Mouse (Mus musculus): ENCODE measurements around the gene Slc16a11.

The Slc16a11 gene

GRCm38 (mm10) chr11:70201691-70202090, 10.9 kb upstream of the Slc16a11 start:
- DNase-seq, result peak; percentile 80

GRCm38 (mm10) chr11:70206801-70207200, 5.8 kb upstream of the Slc16a11 start:
- DNase-seq, result no peak

- DNase-seq, result no peak
These were observed 5.3 kb upstream of the Slc16a11 start for GRCm38 (mm10) chr11:70207283-70207682.

GRCm38 (mm10) chr11:70208778-70209388, 3.7 kb upstream of the Slc16a11 start:
- DNase-seq, result no peak

- no peak for DNase-seq
These were observed 1.9 kb upstream of the Slc16a11 start for GRCm38 (mm10) chr11:70210681-70211080.

GRCm38 (mm10) chr11:70211972-70212371, 580 bp upstream of the Slc16a11 start:
- DNase-seq, result no peak

- DNase-seq, result peak; percentile 74
These were observed 344 bp downstream of the Slc16a11 start for GRCm38 (mm10) chr11:70212896-70213295.

- no peak for DNase-seq
These were observed 1.2 kb downstream of the Slc16a11 start for GRCm38 (mm10) chr11:70213736-70214135.

GRCm38 (mm10) chr11:70214191-70214855, 1.8 kb downstream of the Slc16a11 start:
- peak; percentile 30 for DNase-seq

- DNase-seq, result no peak
These were observed 2.3 kb downstream of the Slc16a11 start for GRCm38 (mm10) chr11:70214856-70215209.

GRCm38 (mm10) chr11:70215301-70215700, 2.7 kb downstream of the Slc16a11 start:
- no peak for DNase-seq

- DNase-seq, result no peak
These were observed 3.6 kb downstream of the Slc16a11 start for GRCm38 (mm10) chr11:70216103-70216502.

GRCm38 (mm10) chr11:70218039-70218438, 5.5 kb downstream of the Slc16a11 start:
- DNase-seq, result no peak

- no peak for DNase-seq
These were observed 6.4 kb downstream of the Slc16a11 start for GRCm38 (mm10) chr11:70218741-70219470.

- DNase-seq, result no peak
These were observed 7.3 kb downstream of the Slc16a11 start for GRCm38 (mm10) chr11:70219873-70220272.

GRCm38 (mm10) chr11:70220323-70220722, 7.8 kb downstream of the Slc16a11 start:
- no peak for DNase-seq

GRCm38 (mm10) chr11:70220731-70221602, 8.4 kb downstream of the Slc16a11 start, which contains the start of gene Slc16a13:
Gene Slc16a13 (minus strand): TSS chr11:70221064.
- peak; percentile 98 for DNase-seq

- DNase-seq, result no peak
These were observed 9.3 kb downstream of the Slc16a11 start for GRCm38 (mm10) chr11:70221603-70222500.

- DNase-seq, result no peak
These were observed 11.2 kb downstream of the Slc16a11 start for GRCm38 (mm10) chr11:70223724-70224123.

- peak; percentile 23 for DNase-seq
These were observed 13.4 kb downstream of the Slc16a11 start for GRCm38 (mm10) chr11:70225798-70226601.

GRCm38 (mm10) chr11:70226602-70226890, 14.0 kb downstream of the Slc16a11 start:
- peak; percentile 12 for DNase-seq

Measured in retina, postnatal 1 day (tissue).